Mouse (Mus musculus) gastrocnemius, postnatal 10 days (tissue): ENCODE measurements around the gene Kdm2b. TPM values are rescaled to one million over a fixed set of nuclear protein-coding genes. Genes with fewer than 3 reads are reported as not detected.

Experiments
- DNase-seq: peaks from one replicate; pipeline ENCODE4 v3.0.0; 2021; ENCODE audit warnings: mixed read lengths
- total RNA-seq, 2 experiments: library from RNA; stranded (reverse); gene quantifications; 2 replicates each; pipeline ENCODE4 v1.2.3; 2021

Kdm2b gene
- total RNA-seq, 2 experiments from 2014 or later, result 18.4 to 23.8 TPM

DNA sequence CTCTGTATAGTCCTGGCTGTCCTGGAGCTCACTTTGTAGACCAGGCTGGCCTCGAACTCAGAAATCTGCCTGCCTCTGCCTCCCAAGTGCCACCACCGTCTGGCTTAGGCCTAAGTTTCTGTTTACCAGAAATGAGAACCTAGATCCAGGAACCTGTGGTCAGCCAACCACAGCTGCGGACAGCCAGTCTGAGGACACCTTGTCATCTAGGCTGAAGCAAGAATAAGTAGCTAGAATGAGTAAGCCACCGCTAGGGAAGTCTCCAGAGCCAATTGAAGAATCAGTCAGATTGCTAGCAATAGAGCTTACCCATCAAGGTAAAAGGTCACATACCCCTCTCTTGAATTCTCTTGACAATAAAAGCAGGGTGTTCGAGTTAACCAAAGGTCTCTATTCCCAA lies 145.8 kb downstream of the Kdm2b start:
- no peak for DNase-seq

DNA sequence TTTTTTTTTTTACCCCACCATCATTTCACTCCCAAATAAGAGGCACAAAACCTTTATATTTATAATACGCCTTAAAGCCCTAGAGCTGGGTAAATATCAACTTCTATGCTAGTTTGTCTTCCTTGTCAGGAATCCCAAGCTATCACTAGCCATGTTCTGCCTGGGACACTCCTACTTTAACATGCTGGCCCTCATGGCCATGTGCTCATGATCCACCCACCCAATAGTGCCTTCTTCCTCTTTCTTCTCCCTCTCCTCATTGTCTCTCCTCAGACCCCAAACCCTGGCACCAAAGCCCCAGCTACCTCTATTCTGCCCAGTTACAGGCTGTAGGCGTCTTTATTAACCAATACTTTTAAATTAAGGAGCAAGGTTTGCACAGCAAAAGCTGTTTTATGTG lies 148.5 kb downstream of the Kdm2b start:
- no peak for DNase-seq

DNA sequence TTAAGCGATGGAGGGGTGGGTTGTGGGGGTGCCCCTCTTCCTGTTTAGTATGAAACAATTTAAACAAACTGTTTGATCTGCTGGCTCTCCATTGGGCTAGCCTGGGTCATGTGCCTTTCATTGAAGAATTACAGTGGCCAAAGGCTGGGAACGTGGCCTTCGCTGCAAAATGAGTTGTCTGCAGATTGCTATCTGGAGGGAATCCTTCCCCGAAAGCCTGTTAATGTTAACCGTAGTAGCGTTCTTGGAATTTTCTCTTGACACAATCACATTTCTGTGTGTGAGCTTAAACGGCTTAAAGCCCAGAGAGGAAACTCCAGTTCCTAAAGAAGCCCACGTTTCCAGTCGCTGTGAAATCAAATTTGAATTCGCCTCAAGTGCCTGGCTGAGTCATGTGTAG lies 156.6 kb downstream of the Kdm2b start:
- DNase-seq, result no peak

DNA sequence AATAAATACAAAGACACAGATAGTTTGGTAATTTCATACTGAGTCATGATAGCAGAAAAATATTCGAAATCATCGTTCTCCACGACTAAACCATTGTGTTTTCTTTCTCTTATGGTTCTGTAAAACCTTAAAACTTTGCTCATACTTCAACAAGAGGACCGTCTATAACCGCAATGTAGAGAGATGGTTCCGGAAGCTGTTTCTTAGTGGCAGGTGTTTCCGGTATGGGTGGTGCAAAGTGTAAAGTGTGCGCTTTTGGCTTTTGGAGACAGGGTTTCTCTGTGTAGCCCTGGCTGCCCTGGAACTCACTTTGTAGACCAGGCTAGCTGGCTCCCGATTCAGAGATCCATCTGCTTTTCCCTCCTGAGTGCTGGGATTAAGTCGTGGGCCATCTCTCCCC lies 157.1 kb downstream of the Kdm2b start:
- no peak for DNase-seq

DNA sequence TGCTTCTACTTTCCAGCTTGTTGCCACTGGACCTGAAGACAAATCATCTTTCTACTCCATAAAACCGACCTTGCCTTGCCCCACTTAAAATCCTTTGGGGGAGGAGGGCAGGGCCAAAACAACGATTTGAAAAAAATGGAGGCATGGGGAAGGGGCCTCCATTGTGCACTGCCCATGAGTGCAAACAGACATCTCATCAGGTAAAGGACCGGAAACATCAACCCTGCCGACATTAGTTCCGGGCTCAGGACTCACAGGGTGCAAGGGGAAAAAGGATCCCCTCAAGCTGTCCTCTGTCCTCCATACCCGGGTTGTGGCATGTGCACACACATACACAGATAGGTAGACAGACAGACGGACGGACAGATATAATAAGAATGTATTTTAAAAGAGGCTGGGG lies 164.5 kb downstream of the Kdm2b start:
- no peak for DNase-seq

DNA sequence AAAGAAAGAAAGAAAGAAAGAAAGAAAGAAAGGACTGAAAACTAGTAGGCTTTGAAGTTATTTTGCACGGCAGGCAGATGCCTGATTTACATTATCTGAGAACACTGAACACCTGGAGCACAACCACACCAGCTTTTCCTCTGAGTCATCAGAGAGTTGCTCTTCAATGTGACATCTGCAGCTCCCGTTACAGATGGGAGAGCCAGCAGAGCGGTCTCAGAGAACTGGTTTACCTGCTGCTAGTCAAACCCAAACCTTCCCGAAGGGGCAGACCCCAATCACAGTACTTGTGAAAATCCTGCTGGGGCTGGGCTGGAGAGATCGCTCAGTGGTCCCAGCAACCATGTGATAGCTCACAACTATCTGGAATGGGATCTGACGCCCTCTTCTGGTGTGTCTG lies 165.2 kb downstream of the Kdm2b start:
- no peak for DNase-seq

DNA sequence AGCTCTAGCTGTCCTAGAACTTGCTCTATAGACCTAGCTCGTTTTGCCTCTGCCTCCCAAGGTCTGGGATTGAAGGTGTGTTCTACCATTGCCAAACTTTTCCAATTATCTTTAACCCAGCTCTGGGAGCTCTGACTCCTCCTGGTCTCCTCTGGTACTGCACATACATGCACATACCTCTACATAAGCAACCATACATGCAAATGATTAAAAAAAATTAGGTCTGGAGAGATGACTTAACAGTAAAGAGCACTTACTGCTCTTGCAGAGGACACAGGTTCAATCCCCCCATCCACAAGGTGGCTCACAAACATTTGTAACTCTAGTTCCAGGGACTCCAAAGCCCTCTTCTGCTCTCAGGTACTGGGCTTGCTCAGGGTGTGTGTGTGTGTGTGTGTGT lies 165.6 kb downstream of the Kdm2b start:
- DNase-seq, result no peak

DNA sequence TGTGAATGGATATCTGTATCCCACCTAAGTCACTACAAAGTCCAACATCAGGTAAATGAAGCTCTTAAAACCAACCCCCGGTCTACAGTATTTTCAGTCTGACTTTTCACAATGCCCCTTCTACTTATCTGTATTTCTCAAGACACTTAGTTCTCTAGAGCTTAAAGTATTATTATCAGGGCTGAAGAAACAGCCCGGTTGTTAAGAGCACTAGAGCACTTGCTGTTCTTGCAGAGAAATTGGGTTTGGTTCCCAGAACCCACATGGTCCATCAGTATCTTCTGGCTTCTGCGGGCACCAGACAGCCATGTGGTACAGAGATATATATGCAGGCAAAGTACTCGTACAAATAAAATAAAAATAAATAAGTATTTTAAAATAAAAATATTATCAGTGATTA lies 167.2 kb downstream of the Kdm2b start:
- DNase-seq, result no peak

DNA sequence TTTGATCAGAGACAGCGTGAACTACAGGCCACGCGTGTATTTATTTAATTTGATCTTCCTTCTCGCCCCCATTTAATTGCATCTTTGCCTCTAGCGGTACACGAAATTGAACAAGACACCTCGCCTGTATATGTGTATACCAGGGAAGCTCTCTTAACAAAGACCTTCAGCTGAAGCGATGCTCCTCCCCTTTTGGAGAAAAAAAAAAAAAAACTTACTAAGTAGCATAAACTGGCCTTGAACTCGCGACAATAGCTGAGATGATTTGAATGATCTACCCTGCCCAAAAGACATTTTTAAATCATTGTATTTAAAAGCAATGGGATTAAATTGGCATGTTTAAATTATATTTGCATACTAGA lies 168.1 kb downstream of the Kdm2b start:
- no peak for DNase-seq

DNA sequence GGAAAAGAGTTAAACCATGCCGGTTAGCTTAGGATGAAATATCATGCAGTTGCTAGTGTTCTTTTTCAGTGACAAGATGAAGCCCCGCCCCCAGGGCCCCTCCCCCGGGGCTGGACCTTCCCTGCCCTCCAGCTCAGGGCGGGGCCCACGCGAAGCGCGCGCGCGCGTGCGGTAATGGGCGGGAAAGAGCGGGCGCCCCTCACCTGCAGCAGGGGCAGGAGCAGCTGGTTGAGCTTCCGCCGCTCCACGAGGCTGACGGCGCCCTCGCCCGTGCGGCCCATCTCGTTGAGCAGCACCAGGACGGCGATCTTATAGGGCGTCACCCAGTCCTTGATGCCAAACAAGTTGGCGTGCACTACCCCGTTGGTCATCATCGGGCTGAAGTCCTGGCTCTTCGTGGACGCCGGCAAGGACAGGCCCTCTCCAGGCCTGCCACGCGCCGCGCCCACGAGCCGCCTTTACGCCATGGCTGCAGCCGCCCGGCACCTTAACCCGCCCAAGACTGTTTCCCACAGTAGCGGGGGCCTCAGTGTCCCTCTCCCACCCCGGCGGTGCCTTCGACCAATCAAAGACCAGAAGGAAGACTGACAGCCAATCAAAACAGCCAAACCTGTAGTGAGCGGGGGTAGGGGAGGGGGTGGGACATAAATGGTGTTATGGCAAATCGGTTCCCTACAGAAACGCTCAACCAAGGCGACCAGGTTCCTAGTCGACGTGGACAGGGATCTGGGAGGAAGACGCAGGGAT lies 168.7 kb downstream of the Kdm2b start, which contains the start of gene Anapc5:
Anapc5 (minus strand) TSS at position 563 of the 747 bp plus-strand sequence.
- peak; percentile 92 for DNase-seq

Other genes with a start within 250 kb of the Kdm2b start
- gene Camkk2, start 210.4 kb downstream of the Kdm2b start, total RNA-seq, result 10 to 100 TPM in 1 of 2 experiments, 1 to 10 TPM in 1; 9.7 to 15.6 TPM
- gene Anapc5, start 168.5 kb downstream of the Kdm2b start, total RNA-seq, result 100 to 1,000 TPM; 160 to 179 TPM
- gene Rnf34, start 139.8 kb downstream of the Kdm2b start, total RNA-seq, result 10 to 100 TPM; 12.7 to 15.9 TPM
- 10 to 100 TPM; 43.8 to 45.4 TPM for gene Orai1, start 25.3 kb upstream of the Kdm2b start, total RNA-seq
- not detected for gene Morn3, start 57.2 kb upstream of the Kdm2b start, total RNA-seq
- 10 to 100 TPM; 16.3 to 16.9 TPM for gene Tmem120b, start 78.6 kb upstream of the Kdm2b start, total RNA-seq
- gene Rhof, start 142.9 kb upstream of the Kdm2b start, total RNA-seq, result 1 to 10 TPM in 1 of 2 experiments, under 1 TPM in 1; 0.68 to 1.4 TPM
- 10 to 100 TPM; 11.0 to 17.1 TPM for gene Setd1b, start 152.4 kb upstream of the Kdm2b start, total RNA-seq
- gene Psmd9, start 179.6 kb upstream of the Kdm2b start, total RNA-seq, result 10 to 100 TPM; 19.6 to 20.0 TPM
- under 1 TPM in 1 of 2 experiments, not detected in 1; 0.61 TPM for gene Hpd, start 192.9 kb upstream of the Kdm2b start, total RNA-seq